Mouse (Mus musculus) T-helper 1 cell (primary cell): ENCODE measurements around the gene 4930469K13Rik.

Experiments used
- in situ Hi-C: fragments of 300-600 bp; cut with MboI, MseI; formaldehyde crosslinking; loops from one replicate; pipeline ENCODE4 v1.15.1; 2025; ENCODE audit warnings: high pct_unique_total_duplicates

The 4930469K13Rik gene

DNA sequence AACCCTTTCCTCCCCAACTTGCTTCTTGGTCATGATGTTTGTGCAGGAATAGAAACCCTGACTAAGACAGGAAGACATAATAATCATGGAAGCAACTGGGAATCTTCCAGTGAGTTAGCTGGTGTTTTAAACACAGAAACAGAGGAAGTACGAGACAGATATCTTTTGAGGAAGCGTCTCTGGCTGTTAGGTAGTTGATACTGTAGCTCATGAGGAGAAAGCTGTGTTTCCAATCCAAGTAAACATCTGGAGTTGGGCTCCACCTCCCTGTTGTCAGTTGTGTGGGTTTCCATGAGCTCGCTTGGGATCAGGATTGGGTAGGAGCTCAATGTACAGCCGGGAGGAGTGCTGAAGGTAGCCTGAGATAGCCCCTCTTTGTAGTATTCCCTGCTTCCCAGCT, 151.9 kb downstream of the 4930469K13Rik start:
- in situ Hi-C loops, result loop anchor here (5.0 to 10.0 kb wide), 3 partner anchors 128 to 1482 kb away; no protein-coding TSS in a partner anchor

DNA sequence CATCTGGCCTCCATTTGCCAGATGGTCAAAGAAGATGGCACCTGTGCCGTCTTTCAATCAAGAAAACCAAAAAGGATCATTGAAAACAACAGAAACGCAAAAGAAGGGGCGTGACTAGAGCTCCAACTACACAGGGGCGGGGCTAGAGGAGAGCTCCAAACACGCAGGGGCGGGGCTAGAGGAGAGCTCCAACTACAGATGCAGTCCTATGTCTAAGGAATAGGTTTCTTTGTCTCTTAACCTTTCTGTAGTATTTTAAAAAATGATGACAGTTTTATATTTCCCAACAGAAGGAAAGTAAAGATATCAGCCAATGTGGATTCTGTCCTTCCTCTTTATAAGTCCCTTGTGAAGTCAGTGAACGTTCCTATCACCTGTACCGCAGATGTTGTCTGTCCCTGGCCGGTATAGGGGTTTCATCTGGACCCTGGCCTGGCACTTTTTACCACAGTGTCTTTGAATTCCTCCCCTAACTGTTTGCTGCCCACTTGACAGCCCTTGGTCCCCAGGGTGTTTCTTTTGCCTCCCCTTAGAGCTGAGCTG, 153.5 kb downstream of the 4930469K13Rik start:
- in situ Hi-C loops, result loop anchor here (5.0 to 10.0 kb wide), 3 partner anchors 130 to 1480 kb away; no protein-coding TSS in a partner anchor

DNA sequence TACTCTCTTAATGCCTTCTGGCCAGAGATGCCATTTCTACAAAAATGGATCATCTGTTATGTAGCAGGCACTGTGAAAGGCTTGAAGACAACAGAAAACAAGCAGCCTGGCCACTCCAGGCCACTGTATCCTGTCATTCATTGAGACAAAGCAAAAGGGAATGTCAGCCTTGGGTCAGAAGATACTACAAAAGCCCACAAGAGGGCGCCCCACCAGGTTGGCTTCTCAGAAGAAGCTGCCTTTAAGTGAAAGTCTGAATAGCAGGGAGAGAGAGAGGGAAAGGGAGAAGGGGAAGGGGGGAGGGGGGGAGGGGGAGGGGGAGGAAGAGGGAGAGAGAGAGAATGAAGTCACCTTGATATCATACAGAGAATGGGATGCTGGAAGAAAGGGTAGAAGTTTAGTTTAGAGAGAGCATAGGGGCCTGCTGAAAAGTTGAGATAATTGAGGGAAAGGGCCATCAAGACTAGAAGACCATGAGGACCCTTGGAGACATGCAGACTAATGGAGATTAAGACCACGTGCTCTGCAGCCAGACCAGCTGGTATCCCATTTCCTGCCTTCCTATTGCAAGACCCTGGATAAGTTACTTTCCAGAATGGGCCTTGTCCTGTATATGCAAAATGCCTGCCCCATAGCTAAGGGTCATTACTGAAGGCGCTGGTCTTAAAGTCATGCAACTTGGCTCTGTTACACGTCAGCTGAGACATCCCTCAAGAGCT, 154.1 kb downstream of the 4930469K13Rik start:
- in situ Hi-C loops, result loop anchor here (10.0 kb wide), 2 partner anchors 131 to 1479 kb away; no protein-coding TSS in a partner anchor

DNA sequence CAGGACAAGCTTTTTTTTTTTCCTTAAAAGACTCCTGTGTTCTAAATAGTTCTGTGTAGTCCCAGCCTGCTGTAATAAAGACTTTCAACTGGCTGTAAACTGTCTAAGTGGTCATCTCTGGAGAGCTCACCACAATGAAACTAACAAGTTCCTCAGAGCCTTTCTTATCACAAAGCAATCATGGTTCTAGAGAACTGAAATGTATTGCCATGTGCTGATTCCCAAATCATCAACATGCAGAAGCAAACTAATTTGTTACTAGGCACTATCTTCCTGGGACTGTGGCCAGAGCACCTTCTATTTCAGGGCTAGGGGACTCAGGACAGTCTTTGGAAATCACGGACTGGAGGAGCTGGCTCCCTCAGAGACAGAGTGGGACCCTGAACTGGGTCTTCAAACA, 154.8 kb downstream of the 4930469K13Rik start:
- in situ Hi-C loops, result loop anchor here (10.0 kb wide), 2 partner anchors 131 to 1479 kb away; no protein-coding TSS in a partner anchor

DNA sequence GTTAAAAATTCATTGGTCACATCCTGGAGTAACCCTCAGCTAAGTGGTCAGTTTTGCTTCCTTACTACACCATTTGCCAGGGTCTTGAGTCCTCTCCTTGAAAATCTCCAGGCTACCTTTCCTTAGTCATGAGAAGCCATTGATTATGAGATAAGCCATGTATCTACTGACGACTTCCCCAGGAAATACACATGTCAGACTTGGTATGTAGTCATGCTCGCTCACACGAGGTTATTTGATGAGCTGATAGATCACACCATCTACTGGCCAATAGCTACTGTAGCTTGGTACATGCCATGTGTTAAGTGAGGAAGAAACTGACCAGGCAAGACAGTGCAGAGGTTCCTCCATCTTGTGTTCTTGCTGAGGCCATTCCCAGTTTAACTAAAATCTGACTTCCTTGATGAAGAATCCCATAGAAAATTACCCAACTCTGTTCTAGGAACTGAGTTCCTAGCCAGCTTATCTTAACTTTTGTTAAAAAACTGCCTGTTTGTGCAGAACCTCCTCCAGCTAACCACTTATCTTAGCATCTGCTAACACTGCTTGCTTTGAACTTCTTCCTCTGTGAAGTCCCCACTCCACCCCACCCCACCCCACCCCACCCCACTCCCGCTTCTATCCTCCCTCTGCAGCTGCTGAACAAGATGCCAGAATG, 158.8 kb downstream of the 4930469K13Rik start:
- in situ Hi-C loops, result loop anchor here (10.0 kb wide), 2 partner anchors 135 to 1475 kb away; no protein-coding TSS in a partner anchor

DNA sequence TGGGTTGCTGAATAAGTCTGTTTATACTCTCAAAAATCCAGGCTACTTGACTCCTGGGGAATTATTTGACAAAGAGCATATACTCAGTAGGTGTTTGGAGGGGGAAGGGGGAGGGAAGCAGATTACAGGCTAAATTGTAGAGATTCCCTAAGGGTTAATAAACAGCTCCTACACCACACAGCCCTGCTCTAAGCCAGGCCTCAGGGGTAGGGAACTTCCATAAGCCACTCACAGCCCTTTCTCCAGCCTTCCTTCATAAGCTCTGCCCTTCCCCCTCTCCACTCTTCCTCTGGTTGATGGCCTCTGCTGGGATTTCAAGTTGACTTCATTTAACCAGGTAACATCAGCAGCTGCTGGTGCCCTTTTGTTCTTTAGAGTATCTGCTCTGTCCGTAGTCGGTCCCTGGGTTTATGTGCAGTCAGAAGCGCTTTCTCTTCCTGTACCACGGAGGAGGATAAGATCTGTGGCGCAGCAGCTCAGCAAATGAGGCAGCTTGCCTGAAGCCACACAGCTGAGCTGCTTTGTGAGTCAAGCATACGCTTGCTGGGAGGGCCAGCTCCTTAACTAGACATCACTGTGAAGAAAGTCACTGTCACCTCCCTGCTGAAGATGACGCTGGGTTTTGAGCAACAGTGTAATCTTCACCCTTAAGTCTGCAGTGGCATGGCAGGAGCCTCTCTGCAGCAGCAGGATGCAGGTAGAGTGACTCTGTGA, 159.6 kb downstream of the 4930469K13Rik start:
- in situ Hi-C loops, result no loop called here

DNA sequence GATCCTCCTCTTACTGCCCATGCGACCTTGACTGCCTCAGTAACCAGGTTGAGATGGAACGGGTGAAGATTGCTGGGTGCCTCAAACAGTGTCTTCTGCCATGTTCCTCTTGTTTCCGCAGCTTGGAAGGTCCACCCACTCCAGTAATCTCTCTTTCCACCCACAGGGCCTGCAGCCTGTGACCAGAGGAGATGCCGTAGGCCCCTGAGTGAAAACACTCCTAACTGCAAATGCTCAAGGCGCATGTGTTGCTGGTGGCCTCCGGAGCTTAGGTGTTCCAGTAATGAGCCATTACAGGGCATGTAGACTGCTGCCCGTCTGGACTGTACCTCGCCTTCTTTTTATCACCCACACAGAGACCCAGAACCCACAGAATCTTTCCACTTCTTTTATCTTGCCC, 160.7 kb downstream of the 4930469K13Rik start:
- in situ Hi-C loops, result no loop called here

DNA sequence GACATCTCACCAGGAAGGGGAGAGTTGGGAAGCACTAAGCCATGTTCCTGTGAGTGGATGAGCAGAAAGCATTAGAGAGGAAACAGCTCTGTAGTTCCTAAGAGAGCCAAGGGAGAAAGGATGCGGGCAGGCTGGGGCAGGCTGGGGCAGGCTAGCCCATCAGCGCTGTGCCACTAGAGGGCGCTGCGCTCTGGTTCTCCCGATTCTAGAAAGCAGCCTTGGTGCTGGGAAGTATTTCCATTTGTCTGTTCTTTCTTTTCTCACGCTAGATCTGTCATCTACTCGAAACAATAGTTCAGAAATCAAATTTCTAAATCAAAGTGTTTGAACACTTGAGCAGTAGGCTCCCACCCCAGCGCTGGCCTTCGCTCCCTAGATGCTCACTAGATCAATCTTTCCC, 164.1 kb downstream of the 4930469K13Rik start:
- in situ Hi-C loops, result loop anchor here (5.0 kb wide), 1 partner anchor 73 kb away; no protein-coding TSS in a partner anchor

DNA sequence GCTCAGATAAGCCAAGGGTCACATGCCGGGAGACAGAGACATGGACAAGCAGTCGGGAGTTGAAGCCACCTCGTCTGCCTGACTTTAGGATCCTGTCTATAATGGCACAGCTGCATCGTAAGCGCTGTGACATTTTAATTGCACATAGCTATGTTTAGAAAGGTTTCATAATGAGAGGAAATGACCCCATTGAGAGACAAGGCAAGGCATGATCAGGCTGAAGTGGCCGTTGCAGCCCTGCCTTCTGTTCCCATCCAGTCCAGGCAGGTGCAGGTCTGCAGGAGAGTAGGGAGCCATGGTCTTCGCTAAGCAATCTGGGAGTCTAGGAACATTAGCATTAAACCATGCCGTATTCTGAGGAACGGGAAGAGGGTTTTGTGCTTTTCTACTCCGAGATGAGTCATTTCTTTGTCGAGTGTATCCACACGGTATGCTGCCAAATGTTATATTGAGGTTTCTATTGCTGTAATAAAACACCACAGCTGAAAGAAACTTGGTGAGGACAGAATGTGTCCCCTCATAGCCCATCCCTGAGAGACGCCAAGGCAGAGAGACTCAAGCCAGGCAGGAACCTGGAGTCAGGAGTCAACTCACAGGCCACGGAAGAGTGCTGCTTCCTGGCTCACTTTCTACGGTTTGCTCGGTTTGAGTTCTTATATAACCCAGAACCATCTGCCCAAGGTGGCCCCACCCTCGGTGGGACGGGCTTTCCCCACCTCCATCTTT, 165.8 kb downstream of the 4930469K13Rik start:
- in situ Hi-C loops, result loop anchor here (5.0 kb wide), 1 partner anchor 75 kb away; no protein-coding TSS in a partner anchor

DNA sequence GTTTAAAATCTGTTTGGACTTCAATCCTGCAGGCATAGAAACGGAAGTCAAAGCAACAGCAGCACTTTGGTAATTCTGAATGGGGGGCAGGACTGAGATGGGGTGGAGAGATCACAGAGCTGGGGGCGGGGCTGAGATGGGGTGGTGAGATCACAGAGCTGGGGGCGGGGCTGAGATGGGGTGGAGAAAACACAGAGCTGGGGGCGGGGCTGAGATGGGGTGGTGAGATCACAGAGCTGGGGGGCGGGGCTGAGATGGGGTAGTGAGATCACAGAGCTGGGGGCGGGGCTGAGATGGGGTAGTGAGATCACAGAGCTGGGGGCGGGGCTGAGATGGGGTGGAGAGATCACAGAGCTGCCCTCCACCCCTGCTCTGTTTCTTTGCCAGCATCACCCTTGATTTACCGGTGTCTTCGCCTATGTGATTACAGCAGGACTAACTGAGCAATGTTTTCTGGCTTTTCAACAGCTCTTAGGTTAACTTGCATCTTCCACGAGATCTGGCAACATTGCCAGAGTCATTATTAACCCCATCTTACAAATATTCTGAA, 166.4 kb downstream of the 4930469K13Rik start:
- in situ Hi-C loops, result loop anchor here (5.0 kb wide), 1 partner anchor 75 kb away; no protein-coding TSS in a partner anchor

DNA sequence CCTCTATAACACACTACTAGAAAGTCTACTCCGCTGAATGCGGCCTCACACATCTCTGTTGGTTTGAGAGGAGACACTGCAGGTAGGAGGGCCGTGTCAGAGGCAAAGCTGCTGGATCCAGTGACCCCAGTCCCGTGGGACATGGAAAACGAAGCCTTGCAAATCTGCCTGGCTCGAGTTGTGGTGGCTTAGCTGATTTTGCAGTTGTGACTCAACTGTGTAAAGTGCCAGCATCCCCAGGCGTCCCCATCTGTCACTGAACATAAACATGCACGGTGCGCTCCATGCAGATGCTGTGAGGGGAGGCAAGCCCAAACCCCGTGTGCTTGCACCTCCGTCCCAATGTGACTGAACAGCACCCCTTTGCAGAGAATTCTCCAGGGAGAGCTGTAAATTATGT, 168.9 kb downstream of the 4930469K13Rik start:
- in situ Hi-C loops, result no loop called here

DNA sequence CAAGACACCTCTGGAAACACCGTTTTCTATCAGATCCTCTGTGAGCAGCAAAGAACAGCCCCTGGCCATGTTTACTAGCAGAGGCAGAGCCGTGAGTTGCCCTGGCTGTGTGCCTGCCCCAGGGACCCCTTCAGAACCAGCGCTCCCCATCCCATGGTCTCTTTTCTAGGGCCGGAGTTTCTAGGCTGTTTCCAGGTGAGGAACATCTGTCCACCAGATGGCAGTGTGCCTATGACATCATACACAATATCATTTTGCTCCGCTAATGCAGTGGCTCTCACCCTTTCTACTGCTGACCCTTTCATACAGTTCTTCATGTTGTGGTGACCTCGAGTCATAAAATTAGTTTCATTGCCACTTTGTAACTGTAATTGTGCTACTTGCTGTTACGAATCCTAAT, 169.7 kb downstream of the 4930469K13Rik start:
- in situ Hi-C loops, result no loop called here

DNA sequence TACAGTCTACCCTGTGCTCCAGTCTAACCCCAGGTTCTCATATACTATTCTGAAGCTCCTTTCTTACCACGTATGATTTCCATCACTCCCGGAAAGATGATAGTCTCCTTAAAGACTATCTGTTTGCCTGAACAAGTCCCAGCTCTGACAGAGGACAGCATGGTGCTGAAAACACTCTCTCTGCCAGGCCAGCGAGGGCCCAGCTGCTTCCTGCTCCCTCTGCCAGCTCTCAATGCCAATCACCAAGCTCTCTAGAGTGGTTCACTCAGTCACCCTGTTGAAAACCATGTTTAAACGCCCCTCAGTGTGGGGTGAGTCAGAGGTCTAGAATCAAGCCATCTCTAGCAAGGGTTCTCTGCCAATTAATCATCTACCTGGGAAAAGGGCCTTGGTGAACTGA, 170.5 kb downstream of the 4930469K13Rik start:
- in situ Hi-C loops, result no loop called here

DNA sequence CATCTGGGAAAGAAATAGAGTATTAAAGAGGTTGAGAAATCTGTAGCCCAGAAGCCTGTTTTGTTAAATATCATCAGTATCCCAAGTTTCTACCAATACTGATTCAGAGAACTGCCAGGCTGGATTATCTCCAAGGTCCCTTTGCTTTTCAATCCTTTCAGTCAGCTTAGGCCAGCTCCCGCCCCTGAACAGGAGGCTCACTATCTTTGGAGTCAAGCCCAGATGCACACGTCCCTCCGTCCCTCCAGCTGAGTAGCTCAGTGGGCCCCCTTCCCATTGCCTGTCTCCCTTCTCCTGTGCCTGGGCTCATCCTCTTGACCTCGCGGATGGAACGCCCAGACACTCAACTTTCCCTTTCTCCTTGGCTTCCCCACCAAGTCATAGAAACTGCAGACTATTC, 171.0 kb downstream of the 4930469K13Rik start:
- in situ Hi-C loops, result no loop called here

DNA sequence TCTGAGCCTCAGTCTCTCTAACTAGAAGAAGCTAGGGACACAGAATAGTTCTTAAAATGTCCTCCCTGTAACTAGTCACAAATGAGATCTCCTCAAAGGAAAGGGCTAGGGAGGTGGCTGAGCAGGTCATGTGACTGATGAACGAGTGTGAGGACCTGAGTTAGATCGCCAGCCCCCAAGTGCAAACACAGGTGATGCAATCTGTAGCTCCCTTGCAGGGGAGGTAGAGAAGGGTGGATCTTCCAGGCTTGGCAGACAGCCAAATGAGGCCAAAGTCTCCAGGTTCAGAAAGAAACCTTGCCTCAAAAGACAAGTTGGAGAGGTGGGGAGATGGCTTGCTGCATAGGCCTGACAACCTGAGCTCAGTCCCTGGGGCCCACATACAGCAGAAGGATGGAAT, 171.8 kb downstream of the 4930469K13Rik start:
- in situ Hi-C loops, result no loop called here

DNA sequence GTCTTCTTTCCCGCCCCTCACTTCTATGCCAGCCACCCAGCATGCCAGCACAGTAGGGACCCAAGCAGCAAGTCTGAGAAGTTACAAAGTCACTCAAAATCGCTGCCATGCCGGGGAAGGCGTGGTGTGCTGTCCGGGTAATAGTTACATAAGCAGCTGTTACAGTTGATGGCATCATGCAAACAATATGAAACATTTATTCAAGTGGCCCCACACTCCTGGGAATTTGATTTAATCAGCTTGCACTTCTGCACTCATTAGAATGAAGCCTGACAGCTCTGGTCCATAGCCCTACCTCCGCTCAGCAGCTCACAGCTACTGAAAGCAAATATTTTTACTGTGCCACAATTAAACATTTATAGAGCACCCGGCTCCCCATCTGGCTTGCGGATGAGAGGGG, 172.6 kb downstream of the 4930469K13Rik start:
- in situ Hi-C loops, result no loop called here
